Mouse (Mus musculus) T-helper 2 cell (primary cell): Measurements from ENCODE around the gene Spns1.

Experiments
- in situ Hi-C: fragments of 300-600 bp; cut with MboI, MseI; formaldehyde crosslinking; loops from one replicate; pipeline ENCODE4 v1.15.1; 2025; ENCODE audit warnings: high pct_unique_total_duplicates

Gene Spns1

DNA sequence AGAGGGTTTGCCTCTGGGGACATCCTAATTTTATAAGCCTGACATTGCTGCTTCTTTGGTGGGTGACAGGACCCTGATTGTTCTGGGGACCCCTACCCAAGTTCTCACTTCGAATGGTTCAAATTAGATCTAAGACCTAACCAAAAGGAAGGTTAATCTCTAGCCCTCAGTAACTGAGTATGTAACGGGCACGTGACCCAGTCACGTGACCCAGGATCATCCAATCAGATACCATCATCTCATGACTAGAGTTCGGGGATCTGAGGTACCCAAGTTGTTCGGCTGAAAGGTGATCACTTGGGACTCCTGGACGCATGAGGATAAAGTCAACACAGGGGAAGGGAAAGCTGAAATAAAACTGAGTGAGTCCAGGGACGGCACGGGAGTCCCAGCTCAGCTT lies 4.2 kb downstream of the Spns1 start:
- in situ Hi-C loops: loop anchor here (5.0 kb wide), 1 partner anchor 36 kb away; no protein-coding TSS in a partner anchor

DNA sequence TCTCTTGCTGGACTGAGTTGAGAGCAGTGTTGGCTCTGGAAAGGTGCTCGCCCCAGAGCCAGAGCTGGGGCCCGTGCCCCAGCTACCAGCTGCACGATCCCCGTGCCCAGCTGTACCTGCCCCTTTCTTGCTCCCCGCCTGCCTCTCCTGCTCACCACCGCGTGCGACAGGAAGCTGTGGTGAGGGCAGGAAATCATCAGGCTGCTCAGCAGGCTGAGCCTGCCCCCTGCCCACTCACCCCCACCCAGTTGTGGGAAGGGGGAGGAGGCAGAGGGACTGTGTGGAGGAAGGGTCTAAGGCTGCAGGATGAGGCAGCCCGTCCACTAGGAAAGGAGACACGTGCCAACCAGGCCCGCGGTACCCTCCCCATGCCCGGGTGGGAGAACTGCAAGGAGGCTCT lies 7.9 kb downstream of the Spns1 start, which contains the start of gene Lat:
Gene Lat (minus strand): TSS at position 178 of the 400 bp plus-strand sequence.
- in situ Hi-C loops: no loop called here

DNA sequence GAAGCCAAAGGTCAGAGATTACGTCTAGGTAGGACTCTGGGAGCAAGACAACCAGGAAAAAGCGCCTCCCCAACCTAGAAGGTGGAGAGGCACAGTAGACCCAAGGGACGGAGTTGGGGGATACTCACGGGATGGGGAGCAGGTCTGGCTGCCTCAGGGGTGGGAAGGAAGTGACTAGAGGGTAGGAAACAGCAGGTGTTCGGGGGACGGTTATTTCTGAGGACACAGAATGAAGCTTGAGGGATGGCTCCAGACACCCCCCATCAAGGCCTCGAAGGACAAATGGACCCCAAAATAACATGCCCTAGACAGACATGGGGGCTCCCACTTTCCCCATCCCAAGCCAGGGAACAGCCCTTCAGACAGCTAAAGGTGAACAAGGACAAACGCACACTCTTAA lies 8.9 kb downstream of the Spns1 start:
- in situ Hi-C loops: no loop called here

DNA sequence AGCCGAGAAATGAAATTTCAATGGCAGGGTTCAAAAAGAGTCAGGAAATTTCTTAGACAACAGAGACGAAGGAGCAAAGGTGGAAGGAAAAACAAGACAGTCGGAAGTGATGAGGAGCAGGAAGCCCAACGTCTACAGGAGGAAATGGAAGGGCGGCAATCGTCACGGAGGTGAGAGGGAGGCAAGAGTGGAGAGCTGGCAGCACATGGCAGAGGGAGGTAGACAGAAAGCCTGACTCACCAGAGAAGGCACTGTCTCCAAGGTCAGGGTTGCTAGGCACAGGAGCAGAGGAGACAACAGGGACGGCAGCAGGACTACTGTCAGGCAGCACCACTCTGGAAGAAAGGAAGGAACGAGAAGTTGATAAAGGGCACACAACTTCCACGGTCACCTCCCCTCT lies 9.6 kb downstream of the Spns1 start:
- in situ Hi-C loops: no loop called here

DNA sequence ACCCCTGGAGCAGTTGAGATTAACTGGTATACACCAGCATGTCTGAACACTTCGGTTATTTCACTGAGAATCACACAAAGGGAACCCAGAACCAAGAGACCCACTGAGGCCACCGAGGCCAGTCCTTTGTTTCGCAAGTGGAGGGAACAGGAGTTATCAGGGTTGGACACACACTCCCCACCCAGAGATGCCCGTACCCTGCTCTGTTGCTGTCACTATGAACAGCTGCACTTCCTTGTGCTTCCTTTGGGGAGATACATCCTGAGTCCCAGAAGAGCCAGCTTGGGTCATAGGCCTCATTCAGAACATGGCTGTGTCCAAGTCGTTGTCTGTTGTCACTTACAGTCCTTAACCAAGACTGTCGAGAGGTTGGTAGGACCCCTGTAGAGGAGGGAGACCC lies 14.2 kb downstream of the Spns1 start:
- in situ Hi-C loops: no loop called here

- in situ Hi-C loops: no loop called here
Observed at GRCm38 (mm10) chr7:126359049-126359448, 18.2 kb downstream of the Spns1 start.

- in situ Hi-C loops: no loop called here
Observed at GRCm38 (mm10) chr7:126358413-126358812, 18.8 kb downstream of the Spns1 start.

DNA sequence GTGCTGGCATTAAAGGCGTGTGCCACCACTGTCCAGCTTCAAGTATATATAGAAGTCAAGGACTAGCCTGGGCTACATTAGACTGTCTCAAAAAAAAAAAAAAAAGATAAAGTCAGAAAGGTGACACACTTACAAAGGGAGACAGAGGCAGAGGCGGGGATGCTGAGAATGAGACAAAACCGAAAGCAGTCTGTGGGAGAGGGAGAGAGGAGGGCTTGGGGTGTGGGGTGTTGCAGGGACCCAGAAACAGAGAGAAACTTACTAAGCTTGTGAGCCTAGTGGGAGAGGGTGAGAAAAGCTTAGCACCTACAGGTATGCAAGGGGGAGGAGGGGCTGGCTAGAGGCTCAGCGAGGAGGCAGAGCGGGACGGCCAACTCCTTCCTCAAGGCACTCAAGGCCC lies 19.4 kb downstream of the Spns1 start:
- in situ Hi-C loops: no loop called here

DNA sequence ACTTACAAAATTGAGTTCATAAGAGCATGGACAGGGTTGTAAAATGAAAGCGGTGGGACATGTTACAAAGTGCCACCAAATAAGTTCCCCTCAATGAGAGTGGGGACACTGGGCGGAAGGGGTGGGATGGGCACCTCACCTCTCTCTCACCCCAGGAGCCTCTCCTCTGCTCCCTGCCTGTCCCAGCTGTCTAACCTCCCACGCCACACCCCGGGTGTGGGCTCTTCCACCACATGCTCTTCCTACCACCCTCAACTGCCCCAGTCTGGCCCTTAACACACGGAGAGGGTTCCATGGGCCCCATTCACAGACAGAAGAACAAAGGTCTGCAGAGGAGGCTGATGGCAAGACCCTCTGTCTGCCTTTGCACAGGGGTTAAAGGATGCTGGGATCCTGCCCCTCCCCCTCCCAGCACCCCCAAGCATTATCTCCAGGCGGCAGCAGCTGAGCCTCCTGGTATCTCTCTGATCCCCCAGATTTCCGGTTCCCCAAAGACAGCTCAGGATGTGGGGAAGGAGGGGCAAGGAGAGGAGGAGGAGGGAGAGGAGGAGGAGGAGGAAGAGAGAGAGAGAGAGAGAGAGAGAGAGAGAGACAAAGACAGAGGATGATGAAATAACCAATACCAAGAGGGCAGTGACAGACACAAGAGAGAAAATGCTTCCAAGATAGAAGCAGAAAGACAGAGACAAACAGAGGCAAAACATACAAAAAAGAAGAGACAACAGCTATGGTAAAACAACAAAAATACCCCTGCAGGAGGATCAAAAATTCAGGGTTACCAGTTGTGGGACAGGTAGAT lies 20.3 kb downstream of the Spns1 start:
- in situ Hi-C loops: no loop called here

DNA sequence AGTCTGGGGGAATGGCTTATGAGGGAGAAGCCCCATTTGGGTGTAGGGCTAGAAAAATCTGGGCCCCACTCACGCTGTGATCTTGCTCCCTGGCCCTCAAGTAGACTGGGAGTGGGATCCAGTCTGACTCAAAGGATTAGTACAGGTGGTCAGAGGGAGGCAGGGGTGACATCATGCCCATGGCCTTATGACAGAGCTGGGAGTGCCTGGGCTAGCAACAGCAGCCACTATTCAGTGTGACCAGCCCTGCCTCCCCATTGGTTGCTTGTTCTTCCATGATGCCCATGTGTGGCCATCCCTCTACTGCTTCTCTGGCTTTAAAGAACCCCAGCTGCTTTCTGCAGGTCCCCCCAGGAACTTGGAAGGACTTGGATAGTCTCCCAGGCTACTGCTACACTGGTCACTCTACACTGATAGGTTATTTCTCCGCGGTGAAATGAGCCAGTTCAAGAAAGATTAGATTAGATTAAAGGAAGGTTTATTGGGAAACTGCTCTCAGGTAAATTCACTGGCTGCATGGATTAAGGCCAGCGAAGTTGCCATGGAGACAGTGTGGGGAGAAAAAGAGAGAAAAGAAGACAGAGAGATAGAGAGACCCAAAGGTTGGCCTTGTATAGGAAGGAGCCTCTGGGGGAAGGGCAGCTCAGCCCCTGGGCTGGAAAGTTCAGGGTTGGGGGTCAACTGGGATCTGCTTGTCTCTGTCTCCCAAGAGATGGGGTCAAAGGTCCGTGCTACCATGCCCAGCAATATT lies 21.2 kb downstream of the Spns1 start:
- in situ Hi-C loops: no loop called here

DNA sequence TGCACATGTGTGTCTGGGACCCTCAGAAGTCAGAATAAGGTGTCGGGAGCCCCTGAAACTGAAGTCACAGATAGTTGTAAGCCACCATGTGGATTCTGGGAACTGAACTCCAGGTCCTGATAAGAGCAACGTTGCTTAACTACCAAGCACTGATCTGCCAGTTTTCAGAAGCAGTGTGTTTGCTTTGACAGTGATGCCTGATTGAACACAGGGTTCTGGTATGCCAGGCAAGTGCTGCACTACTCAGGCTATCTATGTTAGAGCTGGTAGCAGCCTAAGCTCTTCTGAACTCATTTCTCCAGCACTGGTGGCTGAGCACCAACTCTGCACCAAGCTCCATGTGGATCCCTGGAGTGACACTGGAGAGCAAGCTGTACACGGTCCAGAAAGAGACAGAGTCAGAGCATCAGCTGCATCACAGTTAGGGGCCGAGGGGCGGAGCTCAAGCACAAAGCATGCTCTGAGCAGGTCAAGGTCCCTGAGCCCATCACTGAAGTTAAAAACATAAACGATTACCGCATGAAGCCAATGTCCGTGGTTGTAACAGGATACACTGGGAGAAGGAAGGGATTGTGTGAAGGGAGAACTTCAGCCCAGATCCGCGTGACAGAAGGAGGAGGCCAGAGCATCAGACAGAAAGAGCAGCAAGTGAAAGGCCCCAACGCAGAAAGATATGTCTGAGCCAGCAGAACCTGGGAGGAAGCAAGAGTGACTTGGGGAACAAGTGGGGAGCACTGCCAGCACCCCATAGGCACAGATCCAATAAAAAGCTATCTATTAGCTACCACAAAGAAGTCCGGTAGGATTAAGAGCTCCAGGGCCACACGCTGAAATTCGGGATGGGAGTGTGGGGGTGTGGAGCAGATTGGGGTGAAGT lies 22.3 kb downstream of the Spns1 start:
- in situ Hi-C loops: no loop called here

GRCm38 (mm10) chr7:126353994-126354365 lies 23.3 kb downstream of the Spns1 start:
- in situ Hi-C loops: no loop called here

- in situ Hi-C loops: no loop called here
Observed at GRCm38 (mm10) chr7:126353251-126353993, 23.8 kb downstream of the Spns1 start.

GRCm38 (mm10) chr7:126351419-126351951 lies 25.8 kb downstream of the Spns1 start:
- in situ Hi-C loops: no loop called here

GRCm38 (mm10) chr7:126350748-126351418 lies 26.4 kb downstream of the Spns1 start:
- in situ Hi-C loops: no loop called here

- in situ Hi-C loops: no loop called here
Observed at GRCm38 (mm10) chr7:126348293-126348692, 29.0 kb downstream of the Spns1 start.

DNA sequence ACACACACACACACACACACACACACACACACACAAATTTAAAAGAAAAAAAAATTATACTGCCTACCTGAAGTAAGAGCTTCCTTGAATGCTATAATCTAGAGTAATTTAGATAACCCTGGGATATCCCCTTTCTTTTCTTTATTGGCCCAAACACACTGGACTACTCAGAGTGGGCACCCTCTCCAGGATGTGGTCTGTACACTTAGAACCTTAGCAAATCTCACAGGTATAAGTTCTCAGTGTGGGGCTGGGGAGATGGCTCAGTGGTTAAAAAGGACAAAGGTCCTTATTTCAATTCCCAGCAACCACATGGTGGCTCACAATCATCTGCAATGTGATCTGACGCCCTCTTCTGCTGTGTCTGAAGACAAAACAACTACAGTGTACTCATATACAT lies 30.2 kb downstream of the Spns1 start:
- in situ Hi-C loops: no loop called here

GRCm38 (mm10) chr7:126345969-126346368 lies 31.3 kb downstream of the Spns1 start:
- in situ Hi-C loops: no loop called here

GRCm38 (mm10) chr7:126345557-126345956 lies 31.7 kb downstream of the Spns1 start:
- in situ Hi-C loops: no loop called here

- in situ Hi-C loops: no loop called here
Observed at GRCm38 (mm10) chr7:126340896-126341295, 36.4 kb downstream of the Spns1 start.
